In genomic region chr10:121475672-121476146, GRCm38 (mm10) we compare ENCODE assay signal across 8 mouse cellular contexts. TPM values are rescaled to one million over a fixed set of nuclear protein-coding genes. Genes with fewer than 3 reads are reported as not detected.
DNase-seq lines count a peak whose midpoint lies in the region; ATAC-seq and TF ChIP-seq lines count a peak whose summit lies in the region.

No protein-coding gene starts in this region.

- peak overlapping the region; percentile 78 for H3K27ac ChIP-seq in left cerebral cortex, adult 2 months
- H3K27ac ChIP-seq in lung, embryonic 14.5 days (ENCODE audit: low read depth), result peak overlapping the region; percentile 83
- H3K27ac ChIP-seq in olfactory bulb, adult 2 months (ENCODE audit: insufficient read depth, low read depth, low read length), result no peak overlapping the region

- H3K27me3 ChIP-seq in lung, embryonic 14.5 days (ENCODE audit: insufficient read depth, low read length), result no peaks in the 10 kb centered on the region

- peak; percentile 1; the same call in 1 of the 2 replicates for ATAC-seq in common myeloid progenitor, adult 5-6 weeks (replicated peaks; ENCODE audit: low read depth, poor library complexity, severe bottlenecking)
- ATAC-seq in lung, embryonic 14.5 days (ENCODE audit: insufficient read depth), result peak; percentile 53; the same call in 1 of the 2 replicates

- H3K36me3 ChIP-seq in lung, embryonic 14.5 days (ENCODE audit: insufficient read depth), result no peaks in the 10 kb centered on the region

- H3K9ac ChIP-seq in lung, embryonic 14.5 days, result peak overlapping the region; percentile 82

- TF ChIP-seq CTCF in left cerebral cortex, adult 2 months (IDR thresholded peaks at IDR 0.05), result no peak
- TF ChIP-seq CTCF in lung, embryonic 14.5 days (IDR thresholded peaks at IDR 0.05; ENCODE audit: low read depth), result no peak
- TF ChIP-seq CTCF in olfactory bulb, adult 2 months (IDR thresholded peaks at IDR 0.05; ENCODE audit: insufficient read depth, low read depth, low read length), result no peak

- H3K4me1 ChIP-seq in lung, embryonic 14.5 days (ENCODE audit: insufficient read depth), result peaks cover 36% of the 10 kb centered on the region
- peaks cover 21% of the 10 kb centered on the region for H3K4me1 ChIP-seq in olfactory bulb, adult 2 months (ENCODE audit: control insufficient read depth, insufficient read depth, low read length)

- WGBS in lung, embryonic 14.5 days, result under 1% methylated on average over 45 of the region's 45 CpGs
- under 1% methylated on average over 44 of the region's 45 CpGs for WGBS in olfactory bulb, adult 2 months

- intact Hi-C loops in left cerebral cortex, adult 2 months (cut with DNase I), result loop anchor here (2.0 to 10.0 kb wide), 2 partner anchors 13 to 171 kb away; no protein-coding TSS in a partner anchor

- H3K9me3 ChIP-seq in lung, embryonic 14.5 days (ENCODE audit: low read depth, low read length), result no peaks in the 10 kb centered on the region

- TF ChIP-seq POLR2A in olfactory bulb, adult 2 months (IDR thresholded peaks at IDR 0.05; ENCODE audit: insufficient read depth, low read depth, low read length), result no peak

- peak overlapping the region; percentile 81 for H3K4me2 ChIP-seq in lung, embryonic 14.5 days

- H3K4me3 ChIP-seq in left cerebral cortex, adult 2 months, result peak overlapping the region; percentile 72
- peak overlapping the region; percentile 88 for H3K4me3 ChIP-seq in lung, embryonic 14.5 days (ENCODE audit: low read depth, low read length)
- H3K4me3 ChIP-seq in olfactory bulb, adult 2 months (ENCODE audit: insufficient read depth, low read depth, low read length), result peak overlapping the region; percentile 58

- no peak for DNase-seq in left cerebral cortex, adult 2 months (ENCODE audit: extremely low spot score in 1 of 2, low spot score in 2 of 2)
- no peak for DNase-seq in left cerebral cortex, adult 18-20 months (ENCODE audit: low spot score in 2 of 2)
- DNase-seq in gastrocnemius, postnatal 4 days (ENCODE audit: low spot score in 2 of 2), result peak; percentile 39 to 76
- DNase-seq in kidney, adult 11 months, result peak; percentile 79
- no peak for DNase-seq in lung, embryonic 14.5 days
- DNase-seq in layer of hippocampus, adult 18-20 months (ENCODE audit: low spot score in 2 of 2), result no peak

RNA-seq across cellular contexts. Expression of gene Rassf3, which starts 0.4 kb away (rescaled TPM):
- 10 to 100 TPM; 39.4 to 40.1 TPM for total RNA-seq in left cerebral cortex, adult 2 months (2021)
- total RNA-seq in left cerebral cortex, adult 18-20 months (2021), result 10 to 100 TPM; 39.4 to 49.7 TPM
- total RNA-seq in common myeloid progenitor, adult 5-6 weeks (2017), result 17.6 and 20.8 TPM in 2 replicates
- total RNA-seq in gastrocnemius, postnatal 4 days (2021), result 10 to 100 TPM; 70.0 to 78.2 TPM
- polyA plus RNA-seq in lung, embryonic 14.5 days (2014; fragmentation: Nextera tagmentation; extraction: Ambion mirVana), result 19.8 and 21.0 TPM in 2 replicates
- not detected in 2 replicates for polyA plus RNA-seq in olfactory bulb, adult 2 months (2012; ENCODE audit: insufficient read depth, insufficient read length, low replicate concordance, missing spikeins)
- total RNA-seq in layer of hippocampus, adult 18-20 months (2021), result 1 to 10 TPM; 9.6 to 9.8 TPM

Comparison
In these comparisons a context has a peak if more than half of its experiments do, and no peak if none do; other contexts are left out.
1. DNase-seq: peak in gastrocnemius, postnatal 4 days (2 of 2) and kidney, adult 11 months (single experiment); none in left cerebral cortex, adult 2 months (0 of 2), left cerebral cortex, adult 18-20 months (0 of 2), lung, embryonic 14.5 days (single experiment) and layer of hippocampus, adult 18-20 months (0 of 2).
2. Peak in every context shown above with its lines, with median percentiles within 50 percentile points of each other: H3K4me3 ChIP-seq.